Mouse (Mus musculus): ENCODE measurements around the gene Kdelr1.

GRCm38 (mm10) chr7:45915011-45915410, 42.4 kb downstream of the Kdelr1 start:
- TF ChIP-seq MAFK (IDR thresholded peaks at IDR 0.05; ENCODE audit: borderline replicate concordance, low read depth, low read length) (no peak), CHD2 (IDR thresholded peaks at IDR 0.05; ENCODE audit: low read length) (no peak), SMC3 (IDR thresholded peaks at IDR 0.05; ENCODE audit: low read depth, low read length) (no peak), POLR2A (IDR thresholded peaks at IDR 0.05; ENCODE audit: control insufficient read depth in 1 of 2, insufficient read depth in 1 of 2, low read depth in 1 of 2, low read length in 2 of 2, poor library complexity in 1 of 2) (no peak)

Measured in MEL (cell line).